Mouse (Mus musculus) neural tube, embryonic 13.5 days (tissue): ENCODE measurements at regions not wholly inside any gene's neighbourhood (a gene's known extent, or its start where the extent isn't known, plus 50 kb on each side); places are given as distances from the start of the nearest gene placed in this dataset.
A peak's percentile ranks its signal among the peaks of the same experiment; 100 is the strongest.

ENCODE experiments used
- ATAC-seq: fragments of 200-750 bp; cut with Nextera tagmentation; 2 replicates; pipeline ENCODE4 v1.8.0; 2017; ENCODE audit warnings: low read depth, mild to moderate bottlenecking, moderate TSS enrichment, moderate library complexity
- H3K27ac ChIP-seq: fragments of 300-500 bp; sonication (generic); replicated peaks from 2 replicates; pipeline ENCODE4 v1.5.1; 2015; ENCODE audit warnings: moderate library complexity, mild to moderate bottlenecking, inconsistent platforms
- H3K27me3 ChIP-seq: fragments of 300-500 bp; sonication (generic); 2 replicates; pipeline ENCODE4 v1.6.1; 2015; ENCODE audit warnings: mild to moderate bottlenecking, inconsistent platforms
- H3K36me3 ChIP-seq: fragments of 300-500 bp; sonication (generic); 2 replicates; pipeline ENCODE4 v1.6.1; 2015; ENCODE audit warnings: mild to moderate bottlenecking, inconsistent platforms
- H3K4me1 ChIP-seq: fragments of 300-500 bp; sonication (generic); replicated peaks from 2 replicates; pipeline ENCODE4 v1.6.1; 2015; ENCODE audit warnings: inconsistent platforms
- H3K4me2 ChIP-seq: fragments of 300-500 bp; sonication (generic); 2 replicates; pipeline ENCODE4 v1.6.1; 2015; ENCODE audit warnings: inconsistent platforms, mild to moderate bottlenecking, moderate library complexity
- H3K4me3 ChIP-seq: fragments of 300-500 bp; sonication (generic); 2 replicates; pipeline ENCODE4 v1.5.1; 2015; ENCODE audit warnings: mild to moderate bottlenecking, inconsistent platforms
- H3K9ac ChIP-seq: fragments of 300-500 bp; sonication (generic); 2 replicates; pipeline ENCODE4 v1.6.1; 2015; ENCODE audit warnings: moderate library complexity, mild to moderate bottlenecking, inconsistent platforms
- H3K9me3 ChIP-seq: fragments of 300-500 bp; sonication (generic); 2 replicates; pipeline ENCODE4 v1.6.1; 2016; ENCODE audit warnings: inconsistent platforms
- WGBS: fragments of 180-500 bp; shearing (Covaris S2); methylation state at CpG from one replicate; pipeline ENCODE4 v1.1.7; 2015; 5-methylcytosine and 5-hydroxymethylcytosine counted together

GRCm38 (mm10) chr4:135061030-135061743 lies 59.3 kb upstream of the Runx3 start:
- no peak overlapping the region for H3K9ac ChIP-seq
- no peak overlapping the region for H3K4me2 ChIP-seq

DNA sequence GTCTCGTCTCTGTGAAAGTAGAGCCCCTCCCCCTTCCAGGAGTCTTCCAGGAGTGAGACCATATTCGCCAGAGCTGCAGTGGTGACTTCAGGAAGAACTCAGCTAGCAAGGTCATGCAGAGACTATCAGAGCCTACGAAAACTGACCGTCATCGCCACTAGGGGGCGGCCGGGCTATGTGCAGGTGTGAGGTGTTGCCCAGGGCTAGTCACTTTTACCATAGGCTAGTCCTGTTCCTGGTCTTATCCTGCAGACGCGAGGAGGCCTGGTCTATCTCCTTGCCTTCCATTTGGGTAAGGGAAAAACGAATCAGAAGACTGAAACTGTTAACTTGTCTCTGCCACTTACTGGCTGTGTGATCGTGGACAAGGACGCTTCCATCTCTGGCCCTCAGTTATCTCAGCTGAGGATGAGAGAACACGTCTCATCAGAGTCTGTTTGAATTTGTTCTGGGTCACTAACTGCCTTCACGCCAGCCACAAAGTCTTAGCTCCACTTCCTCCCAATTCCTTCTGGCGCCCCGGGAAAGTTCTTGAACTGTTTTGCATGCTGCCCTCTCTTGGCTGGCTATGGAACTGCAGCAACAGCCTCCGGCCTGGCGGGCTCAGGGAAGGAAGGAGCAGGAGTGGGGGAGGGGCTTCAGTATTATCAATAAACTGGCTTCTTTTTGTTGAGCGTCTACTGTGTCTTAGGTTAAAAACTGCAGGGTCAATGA lies 53.5 kb upstream of the Runx3 start:
- 0 out of 2 replicates have a peak overlapping the region, but pooled peaks have one; percentile 14 for H3K4me2 ChIP-seq
- no peak overlapping the region for H3K4me3 ChIP-seq
- 10% methylated on average over 19 of the region's 19 CpGs for whole genome bisulfite sequencing
- no peaks in the 10 kb centered on the region for H3K4me1 ChIP-seq
- no peaks in the 10 kb centered on the region; the same call in 1 of the 2 replicates for H3K27me3 ChIP-seq
- no peak overlapping the region for H3K9ac ChIP-seq
- no peak overlapping the region for H3K27ac ChIP-seq
- H3K36me3 ChIP-seq: no peaks in the 10 kb centered on the region
- no peaks in the 10 kb centered on the region for H3K9me3 ChIP-seq
- no peak for ATAC-seq

More at GRCm38 (mm10) chr4:135061030-135061743, 59.3 kb upstream of the Runx3 start:
- Histone ChIP-seq H3K4me3 (no peak overlapping the region), H3K27ac (no peak overlapping the region), H3K27me3 (peaks cover 3% of the 10 kb centered on the region; the same call in 1 of the 2 replicates), H3K4me1 (peaks cover 8% of the 10 kb centered on the region; the same call in 1 of the 2 replicates), H3K36me3 (no peaks in the 10 kb centered on the region), H3K9me3 (no peaks in the 10 kb centered on the region)
- WGBS: 67% methylated on average over 4 of the region's 4 CpGs
- ATAC-seq: no peak

DNA sequence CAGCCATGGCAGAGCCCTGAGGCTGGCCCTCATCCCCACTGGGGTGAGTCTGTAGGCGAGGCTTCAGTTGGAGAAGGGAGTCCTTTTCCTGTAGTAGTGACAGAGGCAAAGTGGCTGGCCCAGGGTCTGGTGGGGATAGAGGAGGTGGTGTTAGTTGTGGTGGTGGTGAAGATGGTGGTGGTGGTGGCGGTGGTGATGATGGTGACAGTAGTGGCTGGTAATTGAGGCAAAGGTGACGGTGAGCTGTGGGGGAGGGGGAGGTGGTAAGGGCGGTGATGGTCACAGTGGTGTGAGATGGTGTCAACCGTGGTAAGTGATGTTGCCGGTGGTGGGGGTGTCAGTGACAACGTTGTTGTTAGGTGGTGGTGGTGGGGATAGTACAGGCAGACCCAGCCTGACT lies 52.6 kb upstream of the Runx3 start:
- Histone ChIP-seq H3K27me3 (no peaks in the 10 kb centered on the region; the same call in 1 of the 2 replicates), H3K4me3 (no peak overlapping the region), H3K27ac (no peak overlapping the region), H3K9ac (no peak overlapping the region), H3K9me3 (no peaks in the 10 kb centered on the region), H3K4me2 (no peak overlapping the region), H3K36me3 (no peaks in the 10 kb centered on the region), H3K4me1 (no peaks in the 10 kb centered on the region)
- no peak for ATAC-seq
- WGBS: 85% methylated on average over 7 of the region's 7 CpGs

DNA sequence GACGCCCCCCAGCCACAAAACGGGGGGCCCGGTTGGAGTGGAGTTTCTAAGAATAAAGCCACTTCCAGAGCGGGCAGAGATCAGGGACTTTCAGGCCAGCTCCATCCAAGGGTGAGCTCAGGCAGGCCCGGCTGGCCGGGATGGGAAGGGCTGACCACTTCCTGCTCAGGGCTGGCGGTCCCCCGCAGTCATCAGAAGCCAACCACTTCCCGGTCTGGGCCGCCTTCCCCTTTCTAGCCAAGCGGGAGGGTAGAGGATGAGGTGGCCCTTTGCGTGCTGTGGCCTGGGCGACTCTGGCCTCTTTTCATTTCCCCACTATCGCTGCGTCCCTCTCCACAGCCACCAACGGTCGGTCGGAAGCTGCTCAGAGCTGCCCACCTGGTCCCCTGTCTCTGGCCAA lies 50.6 kb upstream of the Runx3 start:
- no peak overlapping the region for H3K4me3 ChIP-seq
- H3K9me3 ChIP-seq: no peaks in the 10 kb centered on the region
- no peaks in the 10 kb centered on the region for H3K36me3 ChIP-seq
- no peaks in the 10 kb centered on the region for H3K4me1 ChIP-seq
- no peak overlapping the region for H3K27ac ChIP-seq
- no peak overlapping the region for H3K4me2 ChIP-seq
- H3K27me3 ChIP-seq: no peaks in the 10 kb centered on the region; the same call in 1 of the 2 replicates
- WGBS: 71% methylated on average over 18 of the region's 18 CpGs
- H3K9ac ChIP-seq: no peak overlapping the region
- no peak for ATAC-seq
